Comparison of ENCODE assay signal across 9 mouse cellular contexts in the genomic region with DNA sequence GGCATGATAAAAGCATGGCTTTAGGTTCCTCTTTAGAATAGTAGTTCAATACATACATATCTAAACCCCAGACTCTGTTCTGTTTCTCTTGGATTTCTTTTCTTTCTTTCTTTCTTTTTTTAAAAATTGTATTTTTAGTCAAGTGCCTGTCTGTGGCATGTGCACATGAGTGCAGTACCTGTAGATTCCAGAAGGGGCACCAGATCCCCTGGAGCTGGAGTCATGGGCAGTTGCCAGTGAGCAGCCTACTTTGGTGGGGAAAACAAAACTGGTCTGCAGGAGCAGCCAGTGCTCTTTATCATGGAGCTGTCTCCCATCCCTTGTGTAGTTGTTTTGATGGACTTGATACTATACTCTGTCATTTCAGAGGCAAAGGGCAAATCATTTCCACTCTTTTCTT. TPM values are rescaled to one million over a fixed set of nuclear protein-coding genes. Genes with fewer than 3 reads are reported as not detected.
A peak's percentile ranks its signal among the peaks of the same experiment; 100 is the strongest.
DNase-seq lines count a peak whose midpoint lies in the region; ATAC-seq and TF ChIP-seq lines count a peak whose summit lies in the region.
"Had no signal": no experiment of that assay in that cellular context is flagged by ENCODE, and none has a peak within 500 bp of the region (broad histone marks: within the 10 kb centered on the region; RNA-seq: fewer than 3 reads in every experiment).

No protein-coding gene starts in this region.

- H3K27me3 ChIP-seq in heart, embryonic 11.5 days (ENCODE audit: control insufficient read depth, insufficient read depth, low read length): peaks cover 74% of the 10 kb centered on the region
- peaks cover 7% of the 10 kb centered on the region; the same call in 1 of the 2 replicates for H3K27me3 ChIP-seq in neural tube, embryonic 15.5 days (replicated peaks)
- H3K27me3 ChIP-seq in stomach, postnatal 0 days (ENCODE audit: control insufficient read depth, insufficient read depth, low read length): no peaks in the 10 kb centered on the region
- H3K27me3 ChIP-seq in forebrain, embryonic 13.5 days: no peaks in the 10 kb centered on the region

- peak; percentile 5 to 31 for DNase-seq in heart, postnatal 14 days
- peak; percentile 16 for DNase-seq in neural tube, embryonic 10.5 days (ENCODE audit: extremely low spot score, low spot score)
- peak; percentile 84 for DNase-seq in ZHBTc4 (ENCODE audit: low read depth, low spot score)
- peak; percentile 32 for DNase-seq in stomach, postnatal 0 days (ENCODE audit: low spot score)
- DNase-seq in left cerebral cortex, postnatal 36 days (ENCODE audit: low spot score in 2 of 2): no peak
- DNase-seq: adrenal gland, postnatal 25 days had no signal

- no peaks in the 10 kb centered on the region for H3K4me1 ChIP-seq in heart, embryonic 11.5 days (ENCODE audit: control insufficient read depth, insufficient read depth, low read length)
- peaks cover 12% of the 10 kb centered on the region for H3K4me1 ChIP-seq in neural tube, embryonic 15.5 days
- H3K4me1 ChIP-seq in stomach, postnatal 0 days (replicated peaks; ENCODE audit: control insufficient read depth, insufficient read depth): no peaks in the 10 kb centered on the region
- peaks cover 13% of the 10 kb centered on the region for H3K4me1 ChIP-seq in forebrain, embryonic 13.5 days

- TF ChIP-seq EP300 in stomach, postnatal 0 days (optimal IDR thresholded peaks at IDR 0.05): no peak

- H3K4me2 ChIP-seq in heart, embryonic 11.5 days: no peak overlapping the region
- H3K4me2 ChIP-seq in neural tube, embryonic 15.5 days: no peak overlapping the region
- no peak overlapping the region for H3K4me2 ChIP-seq in stomach, postnatal 0 days (replicated peaks; ENCODE audit: low read depth)
- no peak overlapping the region for H3K4me2 ChIP-seq in forebrain, embryonic 13.5 days

- H3K9me3 ChIP-seq in heart, embryonic 11.5 days (replicated peaks; ENCODE audit: control insufficient read depth, low read length): no peaks in the 10 kb centered on the region
- no peaks in the 10 kb centered on the region for H3K9me3 ChIP-seq in neural tube, embryonic 15.5 days (replicated peaks)
- no peaks in the 10 kb centered on the region for H3K9me3 ChIP-seq in stomach, postnatal 0 days (ENCODE audit: control insufficient read depth, low read length)
- no peaks in the 10 kb centered on the region for H3K9me3 ChIP-seq in forebrain, embryonic 13.5 days (replicated peaks)

- peak; percentile 57 for TF ChIP-seq CTCF in stomach, postnatal 0 days (IDR thresholded peaks at IDR 0.05; ENCODE audit: low read depth)

- H3K9ac ChIP-seq in heart, embryonic 11.5 days (ENCODE audit: low read depth, low read length): no peak overlapping the region
- H3K9ac ChIP-seq in neural tube, embryonic 15.5 days (replicated peaks): no peak overlapping the region
- H3K9ac ChIP-seq in stomach, postnatal 0 days (ENCODE audit: low read length): no peak overlapping the region
- H3K9ac ChIP-seq in forebrain, embryonic 13.5 days: no peak overlapping the region

- no peak for ATAC-seq in heart, embryonic 11.5 days (replicated peaks; ENCODE audit: insufficient number of reproducible peaks, low FRiP score, low TSS enrichment)
- no peak for ATAC-seq in neural tube, embryonic 15.5 days (ENCODE audit: low FRiP score)
- ATAC-seq in stomach, postnatal 0 days (ENCODE audit: low FRiP score, low TSS enrichment): no peak
- no peak for ATAC-seq in forebrain, embryonic 13.5 days

- intact Hi-C loops in heart, postnatal 14 days (cut with DNase I): no loop called here
- intact Hi-C loops in left cerebral cortex, postnatal 36 days (cut with DNase I): no loop called here

- H3K27ac ChIP-seq in heart, embryonic 11.5 days (ENCODE audit: low read depth, low read length): no peak overlapping the region
- no peak overlapping the region for H3K27ac ChIP-seq in neural tube, embryonic 15.5 days (replicated peaks)
- H3K27ac ChIP-seq in stomach, postnatal 0 days (replicated peaks): no peak overlapping the region
- no peak overlapping the region for H3K27ac ChIP-seq in forebrain, embryonic 13.5 days

- no peaks in the 10 kb centered on the region for H3K36me3 ChIP-seq in heart, embryonic 11.5 days (ENCODE audit: control insufficient read depth, insufficient read depth, low read length)
- no peaks in the 10 kb centered on the region for H3K36me3 ChIP-seq in neural tube, embryonic 15.5 days
- no peaks in the 10 kb centered on the region for H3K36me3 ChIP-seq in stomach, postnatal 0 days (ENCODE audit: control insufficient read depth, insufficient read depth, low read length)
- no peaks in the 10 kb centered on the region for H3K36me3 ChIP-seq in forebrain, embryonic 13.5 days (ENCODE audit: poor library complexity, severe bottlenecking)

- H3K4me3 ChIP-seq in heart, embryonic 11.5 days (ENCODE audit: low read depth, low read length): no peak overlapping the region
- no peak overlapping the region for H3K4me3 ChIP-seq in neural tube, embryonic 15.5 days (replicated peaks)
- no peak overlapping the region for H3K4me3 ChIP-seq in stomach, postnatal 0 days (ENCODE audit: low read depth, low read length)
- H3K4me3 ChIP-seq in forebrain, embryonic 13.5 days: no peak overlapping the region

RNA-seq across cellular contexts. Expression of a gene that starts 28.2 kb away (rescaled TPM):
- 10 to 100 TPM in 1 of 2 experiments, 1 to 10 TPM in 1; 8.5 to 12.0 TPM for total RNA-seq in heart, postnatal 14 days (2021)
- polyA plus RNA-seq in heart, embryonic 11.5 days (2014; fragmentation: Nextera tagmentation; extraction: Ambion mirVana): 54.3 and 61.3 TPM in 2 replicates
- polyA plus RNA-seq in neural tube, embryonic 15.5 days (2015; fragmentation: Nextera tagmentation; extraction: Ambion mirVana): 125 and 142 TPM in 2 replicates
- polyA plus RNA-seq in stomach, postnatal 0 days (2015; fragmentation: Nextera tagmentation; extraction: Ambion mirVana): 55.6 and 61.8 TPM in 2 replicates
- 134 and 166 TPM in 2 replicates for polyA plus RNA-seq in forebrain, embryonic 13.5 days (2015; fragmentation: Nextera tagmentation; extraction: Ambion mirVana)
- 10 to 100 TPM; 29.4 to 31.9 TPM for total RNA-seq in left cerebral cortex, postnatal 36 days (2021)

RNA-seq across cellular contexts. Expression of a gene that starts 28.9 kb away (rescaled TPM):
- not detected for total RNA-seq in heart, postnatal 14 days (2021)
- not detected in 2 replicates for polyA plus RNA-seq in heart, embryonic 11.5 days (2014; fragmentation: Nextera tagmentation; extraction: Ambion mirVana)
- polyA plus RNA-seq in neural tube, embryonic 15.5 days (2015; fragmentation: Nextera tagmentation; extraction: Ambion mirVana): 0.12 TPM in 1 of 2 replicates, not detected in the other
- not detected in 2 replicates for polyA plus RNA-seq in stomach, postnatal 0 days (2015; fragmentation: Nextera tagmentation; extraction: Ambion mirVana)
- polyA plus RNA-seq in forebrain, embryonic 13.5 days (2015; fragmentation: Nextera tagmentation; extraction: Ambion mirVana): 0.13 TPM in 1 of 2 replicates, not detected in the other
- total RNA-seq in left cerebral cortex, postnatal 36 days (2021): not detected
- total RNA-seq: adrenal gland, postnatal 25 days had no signal

RNA-seq across cellular contexts. Expression of a gene that starts 40.4 kb away (rescaled TPM):
- under 1 TPM; 0.12 to 0.67 TPM for total RNA-seq in heart, postnatal 14 days (2021)
- 0.97 and 1.1 TPM in 2 replicates for polyA plus RNA-seq in heart, embryonic 11.5 days (2014; fragmentation: Nextera tagmentation; extraction: Ambion mirVana)
- polyA plus RNA-seq in neural tube, embryonic 15.5 days (2015; fragmentation: Nextera tagmentation; extraction: Ambion mirVana): 9.2 and 10.6 TPM in 2 replicates
- 33.0 and 34.7 TPM in 2 replicates for polyA plus RNA-seq in stomach, postnatal 0 days (2015; fragmentation: Nextera tagmentation; extraction: Ambion mirVana)
- 1.9 and 2.1 TPM in 2 replicates for polyA plus RNA-seq in forebrain, embryonic 13.5 days (2015; fragmentation: Nextera tagmentation; extraction: Ambion mirVana)
- total RNA-seq in left cerebral cortex, postnatal 36 days (2021): 10 to 100 TPM; 55.7 to 69.9 TPM

Comparison
In these comparisons a context has a peak if more than half of its experiments do, and no peak if none do; other contexts are left out.
1. DNase-seq: peak in heart, postnatal 14 days (2 of 2), neural tube, embryonic 10.5 days (single experiment), ZHBTc4 (single experiment) and stomach, postnatal 0 days (single experiment); none in left cerebral cortex, postnatal 36 days (0 of 2).